Mouse (Mus musculus): ENCODE measurements at regions not wholly inside any gene's neighbourhood (a gene's known extent, or its start where the extent isn't known, plus 50 kb on each side); places are given as distances from the start of the nearest gene placed in this dataset.

- TF ChIP-seq CTCF (conservative IDR thresholded peaks at IDR 0.05 in 1 of 2, IDR thresholded peaks at IDR 0.05 in 1 of 2; ENCODE audit: low read depth in 2 of 2, low read length in 2 of 2) (no peak), CHD1 (IDR thresholded peaks at IDR 0.05; ENCODE audit: low read depth, low read length) (no peak)
Measured at GRCm38 (mm10) chr4:84149149-84150050, 525.7 kb downstream of the Bnc2 start.
